Mouse (Mus musculus): ENCODE data around the gene Mllt10. TPM values are rescaled to one million over a fixed set of nuclear protein-coding genes. Genes with fewer than 3 reads are reported as not detected.

Gene Mllt10
- total and polyA plus RNA-seq, 2 experiments from 2014 or later, result 28.9 to 96.5 TPM

- Histone ChIP-seq H3K9ac (replicated peaks; ENCODE audit: low read length, poor library complexity, severe bottlenecking) (peak within 1 kb of the TSS; percentile 97), H3K4me3 (ENCODE audit: low read depth, low read length) (peak within 1 kb of the TSS; percentile 86), H3K9me3 (ENCODE audit: low read length) (no peaks in the 10 kb centered on the region), H3K4me2 (ENCODE audit: low read depth, low read length, poor library complexity, severe bottlenecking) (peak within 1 kb of the TSS; percentile 80), H3K36me3 (ENCODE audit: insufficient read depth, low read length) (no peaks in the 10 kb centered on the region), H3K4me1 (ENCODE audit: insufficient read depth, low read length) (peaks cover 12% of the 10 kb centered on the region), H3K27me3 (ENCODE audit: insufficient read depth, low read length) (no peaks in the 10 kb centered on the region), H3K27ac (ENCODE audit: low read depth, low read length) (peak within 1 kb of the TSS; percentile 97)
- ATAC-seq (ENCODE audit: low FRiP score), result peak; percentile 45
- peak; percentile 86 for DNase-seq (ENCODE audit: low spot score)
- no peak for TF ChIP-seq CTCF (IDR thresholded peaks at IDR 0.05)
- under 1% methylated on average over 17 of the region's 17 CpGs for WGBS
Observed at GRCm38 (mm10) chr2:18048453-18049075, 6.5 kb upstream of the Mllt10 start, which contains the start of gene Skida1. Skida1 (minus strand) TSS chr2:18049051.

- Histone ChIP-seq H3K27me3 (ENCODE audit: insufficient read depth, low read length) (no peaks in the 10 kb centered on the region), H3K27ac (ENCODE audit: low read depth, low read length) (peak overlapping the region; percentile 97), H3K4me3 (ENCODE audit: low read depth, low read length) (peak overlapping the region; percentile 86), H3K4me1 (ENCODE audit: insufficient read depth, low read length) (peaks cover 9% of the 10 kb centered on the region), H3K9ac (replicated peaks; ENCODE audit: low read length, poor library complexity, severe bottlenecking) (peak overlapping the region; percentile 97; the same call in 1 of the 2 replicates), H3K36me3 (ENCODE audit: insufficient read depth, low read length) (no peaks in the 10 kb centered on the region), H3K9me3 (ENCODE audit: low read length) (no peaks in the 10 kb centered on the region), H3K4me2 (ENCODE audit: low read depth, low read length, poor library complexity, severe bottlenecking) (peak overlapping the region; percentile 80)
- ATAC-seq (ENCODE audit: low FRiP score) (no peak), DNase-seq (ENCODE audit: low spot score) (no peak)
- 13% methylated on average over 11 of the region's 11 CpGs for WGBS
- TF ChIP-seq CTCF (IDR thresholded peaks at IDR 0.05), result no peak
Observed at GRCm38 (mm10) chr2:18049279-18049821, 5.7 kb upstream of the Mllt10 start.

- Histone ChIP-seq H3K27ac (ENCODE audit: low read depth, low read length) (peak overlapping the region; percentile 97), H3K36me3 (ENCODE audit: insufficient read depth, low read length) (no peaks in the 10 kb centered on the region), H3K9ac (replicated peaks; ENCODE audit: low read length, poor library complexity, severe bottlenecking) (no peak overlapping the region), H3K4me3 (ENCODE audit: low read depth, low read length) (peak overlapping the region; percentile 86; the same call in 1 of the 2 replicates), H3K9me3 (ENCODE audit: low read length) (no peaks in the 10 kb centered on the region), H3K27me3 (ENCODE audit: insufficient read depth, low read length) (no peaks in the 10 kb centered on the region), H3K4me1 (ENCODE audit: insufficient read depth, low read length) (peaks cover 8% of the 10 kb centered on the region; the same call in 1 of the 2 replicates), H3K4me2 (ENCODE audit: low read depth, low read length, poor library complexity, severe bottlenecking) (peak overlapping the region; percentile 80)
- TF ChIP-seq CTCF (IDR thresholded peaks at IDR 0.05), result no peak
- DNase-seq (ENCODE audit: low spot score), result no peak
- 28% methylated on average over 2 of the region's 2 CpGs for WGBS
- ATAC-seq (ENCODE audit: low FRiP score), result no peak
Observed at GRCm38 (mm10) chr2:18050018-18050417, 5.0 kb upstream of the Mllt10 start.

GRCm38 (mm10) chr2:18050541-18050985, 4.5 kb upstream of the Mllt10 start:
- Histone ChIP-seq H3K4me2 (ENCODE audit: low read depth, low read length, poor library complexity, severe bottlenecking) (peak overlapping the region; percentile 80), H3K4me1 (ENCODE audit: insufficient read depth, low read length) (peaks cover 8% of the 10 kb centered on the region; the same call in 1 of the 2 replicates), H3K27ac (ENCODE audit: low read depth, low read length) (peak overlapping the region; percentile 19; the same call in 1 of the 2 replicates), H3K36me3 (ENCODE audit: insufficient read depth, low read length) (no peaks in the 10 kb centered on the region), H3K4me3 (ENCODE audit: low read depth, low read length) (peak overlapping the region; percentile 1; the same call in 1 of the 2 replicates), H3K9ac (replicated peaks; ENCODE audit: low read length, poor library complexity, severe bottlenecking) (no peak overlapping the region), H3K9me3 (ENCODE audit: low read length) (no peaks in the 10 kb centered on the region), H3K27me3 (ENCODE audit: insufficient read depth, low read length) (no peaks in the 10 kb centered on the region)
- 23% methylated on average over 10 of the region's 10 CpGs for WGBS
- TF ChIP-seq CTCF (IDR thresholded peaks at IDR 0.05), result no peak
- no peak for DNase-seq (ENCODE audit: low spot score)
- ATAC-seq (ENCODE audit: low FRiP score), result no peak

- peak overlapping the region; percentile 19; the same call in 1 of the 2 replicates for H3K27ac ChIP-seq (ENCODE audit: low read depth, low read length)
- no peak for TF ChIP-seq CTCF (IDR thresholded peaks at IDR 0.05)
Observed at GRCm38 (mm10) chr2:18051026-18051830, 3.8 kb upstream of the Mllt10 start.

More at GRCm38 (mm10) chr2:18051026-18051830, 3.8 kb upstream of the Mllt10 start:
- no peak overlapping the region for H3K9ac ChIP-seq (replicated peaks; ENCODE audit: low read length, poor library complexity, severe bottlenecking)
- H3K9me3 ChIP-seq (ENCODE audit: low read length), result no peaks in the 10 kb centered on the region
- no peak for ATAC-seq (ENCODE audit: low FRiP score)
- DNase-seq (ENCODE audit: low spot score), result no peak
- 0 out of 2 replicates have a peak overlapping the region, but pooled peaks have one; percentile 1 for H3K4me3 ChIP-seq (ENCODE audit: low read depth, low read length)
- peaks cover 8% of the 10 kb centered on the region; the same call in 1 of the 2 replicates for H3K4me1 ChIP-seq (ENCODE audit: insufficient read depth, low read length)
- no peaks in the 10 kb centered on the region for H3K27me3 ChIP-seq (ENCODE audit: insufficient read depth, low read length)
- H3K36me3 ChIP-seq (ENCODE audit: insufficient read depth, low read length), result no peaks in the 10 kb centered on the region
- peak overlapping the region; percentile 80 for H3K4me2 ChIP-seq (ENCODE audit: low read depth, low read length, poor library complexity, severe bottlenecking)
- WGBS, result 23% methylated on average over 11 of the region's 11 CpGs
